Mouse (Mus musculus) forebrain, embryonic 11.5 days (tissue): Measurements from ENCODE around the gene Exoc4. TPM values are rescaled to one million over a fixed set of nuclear protein-coding genes. Genes with fewer than 3 reads are reported as not detected.

Source experiments
- ATAC-seq: fragments of 200-750 bp; cut with Nextera tagmentation; replicated peaks from 2 replicates; pipeline ENCODE4 v1.8.0; 2017; ENCODE audit warnings: moderate TSS enrichment; ENCODE audit not compliant: low FRiP score
- DNase-seq: peaks from one replicate; pipeline ENCODE4 v3.0.0-alpha.2; 2017; ENCODE audit warnings: low spot score
- H3K27ac ChIP-seq: fragments of 300-500 bp; sonication (generic); 2 replicates; pipeline ENCODE4 v1.5.1; 2014; ENCODE audit warnings: low read depth, low read length
- H3K27me3 ChIP-seq: fragments of 300-500 bp; sonication (generic); 2 replicates; pipeline ENCODE4 v1.6.1; 2014; ENCODE audit warnings: mild to moderate bottlenecking, low read length, mixed read lengths; ENCODE audit not compliant: control insufficient read depth, insufficient read depth
- H3K36me3 ChIP-seq: fragments of 300-500 bp; sonication (generic); 2 replicates; pipeline ENCODE4 v1.6.1; 2014; ENCODE audit warnings: mild to moderate bottlenecking, low read length, moderate library complexity, mixed read lengths; ENCODE audit not compliant: control insufficient read depth, insufficient read depth
- H3K4me1 ChIP-seq: fragments of 300-500 bp; sonication (generic); replicated peaks from 2 replicates; pipeline ENCODE4 v1.6.1; 2014; ENCODE audit warnings: low read length, mixed read lengths; ENCODE audit not compliant: control insufficient read depth, insufficient read depth
- H3K4me2 ChIP-seq: fragments of 300-500 bp; sonication (generic); 2 replicates; pipeline ENCODE4 v1.6.1; 2014; ENCODE audit warnings: low read depth, mild to moderate bottlenecking, low read length, moderate library complexity, mixed read lengths; ENCODE audit not compliant: severe bottlenecking
- H3K4me3 ChIP-seq: fragments of 300-500 bp; sonication (generic); 2 replicates; pipeline ENCODE4 v1.5.1; 2014; ENCODE audit warnings: low read depth, low read length
- H3K9ac ChIP-seq: fragments of 300-500 bp; sonication (generic); 2 replicates; pipeline ENCODE4 v1.6.1; 2014; ENCODE audit warnings: low read length
- H3K9me3 ChIP-seq: fragments of 300-500 bp; sonication (generic); 2 replicates; pipeline ENCODE4 v1.6.1; 2016; ENCODE audit warnings: low read length, mixed read lengths; ENCODE audit not compliant: control insufficient read depth
- WGBS: fragments of 180-500 bp; shearing (Covaris S2); extraction: QIAGEN DNeasy Blood & Tissue Kit; methylation state at CpG from one replicate; pipeline ENCODE4 v1.1.7; 2014; 5-methylcytosine and 5-hydroxymethylcytosine counted together
- polyA plus RNA-seq: library from polyadenylated mRNA; unstranded; fragments of >200 nt; fragmentation: Nextera tagmentation; extraction: Ambion mirVana; gene quantifications from 2 replicates; pipeline ENCODE4 v1.2.1, GENCODE M21; 2014

Gene Exoc4
- polyA plus RNA-seq, 1 experiment from 2014 or later, result 41.2 TPM

- DNase-seq, result no peak
Measured at GRCm38 (mm10) chr6:33409586-33409985, 160.7 kb downstream of the Exoc4 start.

GRCm38 (mm10) chr6:33425007-33425406, 176.1 kb downstream of the Exoc4 start:
- H3K4me1 ChIP-seq, result no peaks in the 10 kb centered on the region
- no peak overlapping the region for H3K9ac ChIP-seq
- H3K4me2 ChIP-seq, result no peak overlapping the region
- ATAC-seq (no peak), DNase-seq (no peak)
- no peak overlapping the region for H3K4me3 ChIP-seq
- H3K27ac ChIP-seq, result no peak overlapping the region
- H3K36me3 ChIP-seq, result no peaks in the 10 kb centered on the region
- H3K9me3 ChIP-seq, result no peaks in the 10 kb centered on the region
- no peaks in the 10 kb centered on the region for H3K27me3 ChIP-seq

More at GRCm38 (mm10) chr6:33409586-33409985, 160.7 kb downstream of the Exoc4 start:
- Histone ChIP-seq H3K9ac (no peak overlapping the region), H3K27ac (no peak overlapping the region), H3K4me1 (no peaks in the 10 kb centered on the region; the same call in 1 of the 2 replicates), H3K36me3 (no peaks in the 10 kb centered on the region), H3K9me3 (no peaks in the 10 kb centered on the region), H3K27me3 (no peaks in the 10 kb centered on the region), H3K4me3 (no peak overlapping the region), H3K4me2 (no peak overlapping the region)
- WGBS, result 81% methylated on average over 3 of the region's 3 CpGs
- ATAC-seq, result no peak

GRCm38 (mm10) chr6:33431207-33431787, 182.4 kb downstream of the Exoc4 start:
- 53% methylated on average over 4 of the region's 4 CpGs for WGBS

GRCm38 (mm10) chr6:33440508-33440907, 191.6 kb downstream of the Exoc4 start:
- H3K9me3 ChIP-seq, result no peaks in the 10 kb centered on the region
- no peak for ATAC-seq

More at GRCm38 (mm10) chr6:33431207-33431787, 182.4 kb downstream of the Exoc4 start:
- H3K4me3 ChIP-seq, result no peak overlapping the region
- ATAC-seq (no peak), DNase-seq (no peak)
- no peaks in the 10 kb centered on the region for H3K27me3 ChIP-seq
- H3K27ac ChIP-seq, result no peak overlapping the region
- H3K4me2 ChIP-seq, result no peak overlapping the region
- no peaks in the 10 kb centered on the region; the same call in 1 of the 2 replicates for H3K4me1 ChIP-seq
- H3K9ac ChIP-seq, result no peak overlapping the region
- H3K36me3 ChIP-seq, result no peaks in the 10 kb centered on the region
- H3K9me3 ChIP-seq, result no peaks in the 10 kb centered on the region

GRCm38 (mm10) chr6:33453810-33454209, 204.9 kb downstream of the Exoc4 start:
- Histone ChIP-seq H3K9me3 (no peaks in the 10 kb centered on the region), H3K4me2 (no peak overlapping the region), H3K9ac (no peak overlapping the region), H3K36me3 (no peaks in the 10 kb centered on the region), H3K4me3 (no peak overlapping the region), H3K27ac (no peak overlapping the region), H3K4me1 (no peaks in the 10 kb centered on the region), H3K27me3 (no peaks in the 10 kb centered on the region)
- DNase-seq (no peak), ATAC-seq (no peak)
- WGBS, result 92% methylated on average over 2 of the region's 2 CpGs

More at GRCm38 (mm10) chr6:33440508-33440907, 191.6 kb downstream of the Exoc4 start:
- DNase-seq, result no peak
- no peak overlapping the region for H3K27ac ChIP-seq
- H3K27me3 ChIP-seq, result no peaks in the 10 kb centered on the region
- no peak overlapping the region for H3K4me2 ChIP-seq
- no peak overlapping the region for H3K9ac ChIP-seq
- 33% methylated on average over 1 of the region's 1 CpGs for WGBS
- no peaks in the 10 kb centered on the region for H3K4me1 ChIP-seq
- H3K4me3 ChIP-seq, result no peak overlapping the region
- no peaks in the 10 kb centered on the region for H3K36me3 ChIP-seq

GRCm38 (mm10) chr6:33454354-33454753, 205.5 kb downstream of the Exoc4 start:
- no peaks in the 10 kb centered on the region for H3K27me3 ChIP-seq
- no peak overlapping the region for H3K4me3 ChIP-seq
- no peaks in the 10 kb centered on the region for H3K36me3 ChIP-seq
- no peaks in the 10 kb centered on the region for H3K9me3 ChIP-seq
- ATAC-seq (no peak), DNase-seq (no peak)
- H3K9ac ChIP-seq, result no peak overlapping the region
- no peak overlapping the region for H3K27ac ChIP-seq
- H3K4me1 ChIP-seq, result no peaks in the 10 kb centered on the region
- no peak overlapping the region for H3K4me2 ChIP-seq
- 63% methylated on average over 2 of the region's 2 CpGs for WGBS

GRCm38 (mm10) chr6:33455238-33455637, 206.4 kb downstream of the Exoc4 start:
- Histone ChIP-seq H3K9ac (no peak overlapping the region), H3K27me3 (no peaks in the 10 kb centered on the region), H3K27ac (no peak overlapping the region), H3K36me3 (no peaks in the 10 kb centered on the region), H3K9me3 (no peaks in the 10 kb centered on the region), H3K4me3 (no peak overlapping the region), H3K4me1 (no peaks in the 10 kb centered on the region), H3K4me2 (no peak overlapping the region)
- ATAC-seq (no peak), DNase-seq (no peak)
- 72% methylated on average over 1 of the region's 1 CpGs for WGBS

GRCm38 (mm10) chr6:33464862-33465261, 216.0 kb downstream of the Exoc4 start:
- Histone ChIP-seq H3K36me3 (no peaks in the 10 kb centered on the region), H3K4me2 (no peak overlapping the region), H3K4me3 (no peak overlapping the region), H3K27me3 (no peaks in the 10 kb centered on the region), H3K4me1 (peaks cover 4% of the 10 kb centered on the region; the same call in 1 of the 2 replicates), H3K27ac (0 out of 2 replicates have a peak overlapping the region, but pooled peaks have one; percentile 15), H3K9ac (no peak overlapping the region), H3K9me3 (no peaks in the 10 kb centered on the region)
- WGBS, result 58% methylated on average over 3 of the region's 3 CpGs
- ATAC-seq (no peak; the same call in 1 of the 2 replicates), DNase-seq (no peak)

- no peak overlapping the region for H3K9ac ChIP-seq
- H3K4me2 ChIP-seq, result no peak overlapping the region
- ATAC-seq (peak; percentile 42; the same call in 1 of the 2 replicates), DNase-seq (no peak)
- no peaks in the 10 kb centered on the region for H3K27me3 ChIP-seq
- peaks cover 4% of the 10 kb centered on the region; the same call in 1 of the 2 replicates for H3K4me1 ChIP-seq
- no peaks in the 10 kb centered on the region for H3K36me3 ChIP-seq
- 38% methylated on average over 3 of the region's 3 CpGs for WGBS
- H3K9me3 ChIP-seq, result no peaks in the 10 kb centered on the region
- H3K4me3 ChIP-seq, result no peak overlapping the region
- 0 out of 2 replicates have a peak overlapping the region, but pooled peaks have one; percentile 15 for H3K27ac ChIP-seq
Measured at GRCm38 (mm10) chr6:33465392-33465791, 216.5 kb downstream of the Exoc4 start.
